Mouse (Mus musculus): ENCODE data around the gene Hap1.
"Not testable (repeated sequence)": the region's sequence is repeated elsewhere in the genome, so short reads cannot be mapped to it uniquely, and the experiment has no call there.

Gene Hap1

GRCm38 (mm10) chr11:100355151-100355951, 577 bp downstream of the Hap1 start:
- DNase-seq: peak; percentile 52 to 61

DNA sequence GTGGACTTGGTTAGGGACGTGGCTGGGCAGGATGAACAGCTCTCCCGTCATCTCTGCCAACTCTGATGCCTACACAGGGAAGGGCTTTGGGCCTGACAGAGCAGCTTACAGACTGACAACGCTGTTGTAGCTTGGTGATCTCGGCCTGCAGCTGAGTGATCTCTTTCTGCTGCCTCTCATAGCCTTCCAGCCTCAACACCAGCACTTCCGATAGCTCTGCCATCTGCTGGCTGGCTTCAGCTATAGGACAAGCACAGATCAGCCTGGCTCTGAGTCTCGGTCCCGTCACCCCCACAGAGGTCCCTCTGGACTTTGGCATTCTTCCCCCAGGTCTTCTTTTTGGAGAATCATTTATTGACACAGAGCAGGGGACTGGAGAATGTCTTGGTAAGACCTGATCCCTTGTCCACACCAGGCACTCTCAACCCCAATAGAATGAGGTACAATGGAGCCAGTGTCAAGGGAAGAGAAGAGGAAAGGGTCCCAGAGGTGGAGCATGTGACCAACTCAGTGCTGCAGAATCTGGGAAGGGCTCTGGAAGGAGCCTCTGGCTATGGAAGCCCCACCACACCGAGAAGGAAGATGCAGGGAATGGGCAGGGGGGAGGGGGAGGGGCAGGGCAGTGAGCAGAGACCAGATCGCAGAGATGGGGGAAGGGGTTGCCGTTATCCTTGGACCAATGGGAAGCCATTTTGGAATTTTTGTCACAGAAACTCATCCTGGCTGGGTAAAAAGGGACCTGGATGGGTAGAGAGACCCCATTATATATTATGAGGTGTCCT, 3.7 kb downstream of the Hap1 start:
- DNase-seq: peak; percentile 38 to 63

DNA sequence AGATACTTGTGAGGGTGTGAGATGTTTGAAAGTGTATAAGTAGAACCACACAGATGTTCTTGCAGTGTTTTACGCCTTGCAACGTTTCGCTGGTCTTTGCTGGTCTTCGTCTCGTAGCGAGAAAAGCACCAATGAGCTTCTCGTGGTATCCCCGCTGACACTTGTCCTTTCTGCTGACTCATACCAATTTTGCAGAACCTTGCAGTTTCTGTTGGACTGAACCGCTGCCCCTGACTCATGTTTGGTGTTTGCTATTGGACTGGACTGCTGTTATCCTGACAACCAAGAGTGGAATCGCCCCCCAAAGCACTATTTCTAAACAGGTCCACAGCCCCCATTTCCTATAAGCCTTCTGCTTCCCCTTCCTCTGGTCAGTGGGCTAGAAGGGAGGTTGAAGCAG, 11.7 kb downstream of the Hap1 start:
- DNase-seq: no peak

GRCm38 (mm10) chr11:100335731-100336130, 20.2 kb downstream of the Hap1 start:
- DNase-seq: no peak

DNA sequence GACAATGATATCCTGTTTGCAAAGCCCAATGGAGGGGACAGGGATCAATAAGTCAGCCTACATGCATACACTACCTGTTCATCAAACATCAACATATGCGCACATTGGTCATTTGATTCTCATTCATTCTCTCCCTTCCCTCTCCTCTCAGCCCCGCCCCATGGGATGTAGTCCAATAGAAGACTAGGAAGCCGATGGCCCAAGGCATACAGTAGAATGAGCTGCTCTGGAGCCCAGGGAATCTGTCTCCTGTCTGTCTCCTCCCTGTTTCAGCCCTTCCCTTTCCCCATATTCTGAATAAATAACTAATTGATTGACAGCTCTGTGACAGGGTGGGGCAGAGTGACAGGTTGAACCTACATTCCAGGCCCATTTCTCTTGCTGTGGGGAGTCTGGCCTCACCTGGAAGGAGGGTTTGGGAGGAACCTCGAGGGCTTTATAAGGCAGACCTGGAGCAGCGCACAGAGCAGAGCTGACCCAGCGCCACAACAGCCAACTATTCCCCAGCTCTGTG, 21.9 kb downstream of the Hap1 start, which contains the start of gene Gast:
TSS of gene Gast (plus strand) at position 464 of the 514 bp plus-strand sequence.
- no peak for DNase-seq

DNA sequence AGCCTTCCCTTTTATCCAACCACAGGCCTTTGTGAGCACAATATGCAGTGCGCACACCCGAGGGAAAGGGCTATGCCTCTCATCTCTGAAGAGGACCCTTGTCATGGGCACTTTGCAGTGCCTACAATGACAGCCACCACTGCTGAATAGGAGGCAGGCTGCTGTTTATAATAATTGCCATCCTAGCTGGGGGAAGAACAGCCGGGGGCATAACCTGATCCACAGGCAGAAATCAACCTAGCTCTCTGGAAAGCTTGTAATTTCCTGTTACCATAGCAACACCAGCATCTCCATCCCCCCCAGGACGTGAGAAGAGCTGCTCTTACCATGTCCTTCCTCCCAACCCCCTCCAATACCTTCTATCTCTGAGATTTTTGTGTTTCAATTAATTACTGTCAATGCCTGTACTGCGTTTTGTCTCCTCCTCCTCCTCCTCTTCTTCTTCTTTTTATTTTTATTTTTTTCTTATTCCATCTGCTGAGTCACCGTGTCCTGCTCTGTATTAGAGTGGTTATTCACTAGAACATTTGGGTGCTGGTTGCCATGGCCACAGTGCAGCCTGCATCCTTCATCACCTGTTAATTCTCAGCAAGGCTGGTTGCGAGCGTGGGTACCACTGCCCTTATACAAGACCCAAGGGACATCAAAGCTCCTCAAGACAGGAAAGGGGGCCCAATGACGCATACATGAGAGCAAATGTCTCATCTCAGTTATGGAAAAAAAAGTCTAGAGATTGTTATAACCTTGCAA, 23.0 kb downstream of the Hap1 start:
- no peak for DNase-seq

GRCm38 (mm10) chr11:100330816-100331375, 25.0 kb downstream of the Hap1 start:
- DNase-seq: not testable (repeated sequence)

GRCm38 (mm10) chr11:100330235-100330634, 25.7 kb downstream of the Hap1 start:
- no peak for DNase-seq

GRCm38 (mm10) chr11:100327761-100328160, 28.2 kb downstream of the Hap1 start:
- DNase-seq: no peak

- DNase-seq: no peak
Measured at GRCm38 (mm10) chr11:100327316-100327715, 28.6 kb downstream of the Hap1 start.

DNA sequence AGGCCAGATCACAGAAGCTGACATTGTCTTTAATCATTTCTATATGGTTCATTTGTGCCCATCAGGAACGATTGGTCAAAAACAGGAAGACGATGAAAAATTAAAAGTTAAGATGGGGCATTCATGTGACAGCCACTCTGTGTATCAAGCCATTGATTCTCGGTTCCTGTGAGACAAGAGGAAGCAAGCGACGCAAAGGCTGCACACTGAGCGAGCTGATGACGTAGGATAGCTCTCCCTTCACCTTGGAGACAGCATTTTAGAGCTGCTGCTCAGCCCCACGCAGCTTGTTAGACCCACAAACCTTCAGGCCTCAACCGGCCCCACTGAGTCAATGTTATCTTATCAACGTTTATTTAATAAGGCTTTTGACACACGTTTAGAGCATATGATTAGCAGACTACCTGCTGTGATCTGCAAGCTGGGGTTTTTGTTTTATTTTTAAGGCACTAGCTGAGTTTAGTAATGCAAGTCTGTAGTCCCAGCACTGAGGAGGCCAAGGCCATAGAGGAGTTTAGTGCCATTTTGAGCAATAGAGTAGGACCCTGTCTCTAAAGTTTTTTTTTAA, 30.8 kb downstream of the Hap1 start:
- no peak for DNase-seq

DNA sequence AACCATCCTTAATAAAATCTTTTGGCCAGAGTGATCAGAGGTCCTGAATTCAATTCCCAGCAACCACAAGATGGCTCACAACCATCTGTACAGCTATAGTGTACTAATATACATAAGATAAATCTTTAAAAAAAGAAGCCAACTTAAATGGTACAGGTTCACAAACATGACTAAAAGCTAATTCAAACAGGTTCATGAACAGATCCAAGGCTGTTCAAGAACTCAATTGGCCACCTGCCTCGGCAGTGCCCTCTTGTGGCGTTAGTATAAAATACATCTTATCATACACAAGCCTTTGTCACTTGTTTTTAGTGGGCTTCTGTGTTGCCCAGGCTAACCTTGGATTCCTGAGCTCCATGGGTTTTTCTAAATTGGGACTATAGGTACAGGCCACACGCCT, 32.4 kb downstream of the Hap1 start:
- DNase-seq: peak; percentile 59 to 73

DNA sequence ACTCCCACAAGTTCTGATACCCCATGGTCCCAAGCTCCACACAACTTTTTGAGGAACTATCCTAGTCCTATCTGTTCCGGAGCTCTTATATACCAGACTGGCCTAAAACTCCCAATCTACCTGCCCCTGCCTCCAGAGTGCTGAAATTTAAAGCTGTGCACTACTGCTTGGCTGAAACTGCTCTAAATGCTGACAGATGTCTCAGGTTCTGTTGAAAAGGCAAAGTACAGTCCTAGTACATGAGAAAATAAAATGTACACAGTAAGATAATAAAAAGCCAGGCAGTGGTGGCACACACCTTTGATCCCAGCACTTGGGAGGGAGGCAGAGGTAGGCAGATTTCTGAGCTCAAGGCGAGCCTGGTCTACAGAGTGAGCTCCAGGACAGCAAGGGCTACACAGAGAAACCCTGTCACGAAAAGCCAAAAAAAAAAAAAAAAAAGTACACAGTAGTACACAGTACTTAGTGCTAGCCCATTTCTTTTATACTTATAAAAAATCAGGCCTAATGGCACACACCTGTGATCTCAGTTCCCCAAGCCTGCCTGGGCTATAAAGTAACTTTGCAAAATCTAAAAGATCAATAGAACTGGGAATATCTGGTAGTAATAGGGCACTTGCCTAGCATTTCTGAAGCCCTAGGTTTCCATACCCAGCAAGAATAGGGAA, 33.2 kb downstream of the Hap1 start:
- no peak for DNase-seq

GRCm38 (mm10) chr11:100321479-100322305, 34.2 kb downstream of the Hap1 start:
- DNase-seq: not testable (repeated sequence)

DNA sequence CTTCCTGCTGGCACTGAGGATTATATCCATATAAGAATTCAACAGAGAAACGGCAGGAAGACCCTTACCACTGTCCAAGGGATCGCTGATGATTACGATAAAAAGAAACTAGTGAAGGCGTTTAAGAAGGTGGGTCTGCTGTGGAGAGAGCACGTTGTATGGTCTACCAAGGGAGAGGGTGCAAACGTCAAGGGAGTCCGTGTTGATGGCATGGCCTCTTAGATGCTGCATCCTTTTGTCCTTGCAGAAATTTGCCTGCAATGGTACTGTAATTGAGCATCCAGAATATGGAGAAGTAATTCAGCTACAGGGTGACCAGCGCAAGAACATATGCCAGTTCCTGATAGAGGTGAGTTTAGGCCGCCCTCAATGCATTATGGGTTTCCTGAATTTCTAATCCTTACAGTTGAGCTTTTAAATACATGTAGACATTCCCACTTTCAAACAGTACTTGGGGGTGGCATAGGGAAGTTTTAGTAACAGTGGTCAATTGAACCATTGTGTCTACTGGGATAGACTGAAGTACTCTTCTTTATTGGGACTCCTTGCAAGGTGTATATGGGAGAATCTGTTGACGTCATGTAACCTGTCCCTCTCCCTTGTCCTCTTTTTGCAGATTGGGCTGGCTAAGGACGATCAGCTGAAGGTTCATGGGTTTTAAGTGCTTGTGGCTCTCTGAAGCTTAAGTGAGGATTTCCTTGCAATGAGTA, 35.1 kb downstream of the Hap1 start:
- DNase-seq: not testable (repeated sequence)

DNA sequence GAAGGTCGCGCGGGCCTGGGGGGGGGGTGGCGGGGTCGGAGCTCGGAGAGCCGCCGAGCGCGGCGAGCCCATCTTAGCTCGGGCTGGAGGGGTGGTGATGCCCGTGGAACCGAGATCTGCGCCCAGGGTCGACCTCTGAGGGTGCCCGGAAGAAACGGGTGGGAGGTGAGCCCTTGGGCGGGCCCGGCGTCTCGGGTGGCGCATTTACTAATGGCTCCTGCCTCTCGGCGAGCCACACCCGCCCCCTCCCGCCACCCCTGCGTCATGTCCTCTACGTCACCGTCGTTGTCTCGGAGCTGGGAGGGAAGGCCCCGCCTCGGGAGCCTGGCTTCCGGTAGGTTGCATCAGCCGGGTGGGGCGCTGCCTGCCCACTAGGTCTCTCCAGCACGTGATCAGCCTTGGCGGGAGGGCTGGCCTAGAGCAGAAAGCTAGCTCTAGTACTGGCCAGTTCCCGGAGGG, 35.7 kb downstream of the Hap1 start:
- peak; percentile 96 to 99 for DNase-seq

GRCm38 (mm10) chr11:100319492-100320171, 36.3 kb downstream of the Hap1 start, which contains the start of gene Eif1:
Eif1 (plus strand) TSS chr11:100319885.
- peak; percentile 100 for DNase-seq

DNA sequence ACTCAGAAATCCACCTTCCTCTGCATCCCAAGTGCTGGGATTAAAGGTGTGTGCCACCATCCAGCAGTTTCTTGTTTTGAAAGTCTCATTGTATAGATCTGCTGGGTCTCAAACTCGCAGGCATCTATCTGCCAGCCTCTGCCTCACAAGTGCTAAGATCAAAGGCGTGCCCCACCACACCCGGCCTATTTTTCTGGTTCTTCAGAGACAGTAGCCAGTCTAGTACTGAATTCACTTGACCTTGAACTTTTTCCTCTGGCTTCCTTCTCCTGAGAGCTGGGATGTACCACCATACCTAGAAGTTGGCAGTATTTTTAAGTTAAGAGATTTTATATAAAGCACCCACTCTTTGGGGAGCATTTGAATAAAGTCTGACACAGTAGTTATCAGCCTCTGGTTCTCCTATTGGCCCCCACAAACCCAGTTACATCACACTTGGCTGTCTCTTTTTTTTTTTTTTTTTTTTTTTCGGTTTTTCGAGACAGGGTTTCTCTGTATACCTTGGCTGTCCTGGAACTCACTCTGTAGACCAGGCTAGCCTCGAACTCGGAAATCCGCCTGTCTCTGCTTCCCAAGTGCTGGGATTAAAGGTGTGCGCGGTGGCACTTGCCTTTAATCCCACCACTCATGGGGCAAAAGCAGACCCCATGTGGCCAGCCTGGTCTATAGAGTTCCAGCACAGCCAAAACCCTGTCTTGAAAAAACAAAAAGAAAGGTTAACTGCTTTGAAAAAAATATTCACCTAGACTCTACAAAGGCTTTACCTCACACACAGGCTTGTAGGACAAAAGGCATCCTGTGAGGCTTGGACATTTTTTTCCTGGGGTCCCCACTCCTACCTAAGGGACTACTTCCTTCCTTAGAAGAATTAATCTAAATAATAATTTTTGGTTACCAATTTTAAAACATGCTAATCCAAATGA, 37.1 kb downstream of the Hap1 start:
- peak in 1 of 2 experiments; percentile 45 for DNase-seq
